Mouse (Mus musculus) T-helper 17 cell (primary cell): ENCODE results near the gene Rptor.

Experiments
- in situ Hi-C, 2 experiments: fragments of 300-600 bp; cut with MboI, MseI; formaldehyde crosslinking; loops; 1 replicate in 1 of 2; 2 replicates in 1 of 2; pipeline ENCODE4 v1.15.1; 2025; ENCODE audit warnings: high pct_unique_total_duplicates in 2 of 2

The Rptor gene

DNA sequence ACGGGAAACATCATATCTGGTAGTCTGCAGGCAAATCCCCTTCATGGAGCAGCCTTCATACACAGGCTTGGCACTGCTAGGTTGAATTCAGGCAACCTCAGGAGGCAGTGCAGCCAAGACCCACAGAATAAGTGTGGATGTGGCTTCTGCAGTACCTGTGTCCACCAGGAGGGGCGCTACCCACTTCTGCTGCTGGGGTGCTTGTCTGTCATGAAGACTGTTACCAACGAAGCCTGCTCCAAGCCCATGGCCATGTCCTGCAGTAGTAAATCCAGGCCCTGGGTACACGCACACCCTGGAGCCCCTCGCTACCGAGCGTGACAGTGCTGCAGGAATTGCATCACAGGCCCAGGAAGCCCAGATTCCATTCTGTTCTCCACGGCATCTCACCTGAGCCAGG, 317.2 kb downstream of the Rptor start:
- in situ Hi-C loops = loop anchor here (5.0 kb wide), 2 partner anchors 72 to 77 kb away; no protein-coding TSS in a partner anchor

DNA sequence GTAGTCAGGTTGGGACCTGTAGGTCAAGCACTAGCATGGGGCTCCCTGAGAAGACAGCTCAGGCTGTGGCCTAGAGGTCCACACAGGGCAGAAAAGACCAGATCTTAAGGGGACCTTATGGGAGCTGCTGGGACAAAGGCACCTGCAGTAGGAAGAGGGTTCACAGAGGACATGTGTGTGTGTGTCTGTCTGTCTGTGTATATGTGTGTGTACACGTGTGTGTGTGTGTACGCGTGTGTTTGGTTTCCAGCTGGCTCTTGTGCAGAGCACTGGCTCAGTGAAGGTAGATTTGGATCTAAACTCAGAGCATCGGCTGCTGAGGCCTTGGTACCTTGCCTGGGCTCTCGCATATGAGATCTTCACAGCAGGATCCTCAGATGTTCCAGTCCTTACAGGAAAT, 318.0 kb downstream of the Rptor start:
- in situ Hi-C loops = no loop called here

GRCm38 (mm10) chr11:119925176-119925575, 322.5 kb downstream of the Rptor start:
- in situ Hi-C loops = no loop called here

- in situ Hi-C loops = no loop called here
Measured at GRCm38 (mm10) chr11:119926762-119927161, 324.1 kb downstream of the Rptor start.

GRCm38 (mm10) chr11:119928023-119928681, 325.4 kb downstream of the Rptor start:
- in situ Hi-C loops = no loop called here

GRCm38 (mm10) chr11:119929603-119930265, 327.0 kb downstream of the Rptor start:
- in situ Hi-C loops = no loop called here

- in situ Hi-C loops = no loop called here
Measured at GRCm38 (mm10) chr11:119931809-119932208, 329.1 kb downstream of the Rptor start.

GRCm38 (mm10) chr11:119933142-119933541, 330.4 kb downstream of the Rptor start:
- in situ Hi-C loops = no loop called here

DNA sequence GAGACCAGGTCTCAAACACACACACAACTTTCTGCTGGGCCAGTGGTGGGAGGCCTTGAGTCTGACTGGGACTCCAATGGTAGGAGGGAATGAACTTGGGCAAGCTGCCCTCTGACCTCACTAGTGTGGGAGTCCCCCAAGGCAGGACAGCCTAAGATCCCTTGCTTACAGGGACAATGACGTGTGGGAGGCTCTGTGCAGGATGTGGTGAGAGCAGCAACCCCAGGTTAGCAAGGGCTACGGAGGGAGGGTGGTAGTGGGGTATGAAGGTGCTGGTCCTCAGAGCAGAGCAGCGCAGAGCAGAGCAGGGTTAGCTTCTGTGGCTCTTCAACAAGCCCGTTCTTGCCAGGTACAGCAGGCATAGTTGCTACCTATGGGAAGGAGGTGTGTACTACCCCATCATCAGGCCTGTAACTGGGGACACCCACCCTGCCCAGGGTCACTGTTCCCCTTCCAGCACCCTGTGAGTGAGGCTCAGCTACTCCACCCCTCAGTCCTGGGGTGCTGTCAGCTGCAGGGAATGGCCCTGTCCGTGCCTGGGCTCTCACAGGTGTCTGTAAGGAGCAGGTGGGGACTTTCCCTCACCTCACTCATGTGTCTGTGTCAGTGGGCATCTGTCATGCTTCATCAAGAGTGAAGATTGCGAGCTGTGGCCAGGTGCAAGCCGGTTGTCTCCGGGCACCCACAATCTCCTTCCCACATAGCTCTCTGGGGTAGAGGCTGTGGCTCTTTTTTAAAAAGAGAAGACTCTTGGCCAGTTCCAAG, 331.3 kb downstream of the Rptor start:
- in situ Hi-C loops = no loop called here

DNA sequence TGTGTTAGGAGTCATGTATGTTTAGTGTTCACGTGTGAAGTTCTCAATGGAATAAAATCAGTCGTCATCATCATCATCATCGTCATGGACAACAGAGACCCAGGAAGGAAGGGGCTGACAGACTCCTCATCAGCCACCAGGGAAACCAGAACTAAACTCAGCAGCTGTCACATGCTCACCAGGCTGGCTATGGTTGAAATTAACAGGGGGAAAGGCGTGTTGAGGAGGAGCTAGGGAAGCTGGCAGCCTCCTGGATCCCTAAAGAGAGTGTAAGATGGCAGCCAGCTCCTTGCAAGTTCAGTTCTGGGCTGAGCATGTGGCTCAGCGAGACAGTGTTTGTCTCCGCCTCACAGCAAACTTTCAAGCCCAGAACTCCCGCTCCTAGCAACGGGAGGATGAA, 332.1 kb downstream of the Rptor start:
- in situ Hi-C loops = no loop called here

DNA sequence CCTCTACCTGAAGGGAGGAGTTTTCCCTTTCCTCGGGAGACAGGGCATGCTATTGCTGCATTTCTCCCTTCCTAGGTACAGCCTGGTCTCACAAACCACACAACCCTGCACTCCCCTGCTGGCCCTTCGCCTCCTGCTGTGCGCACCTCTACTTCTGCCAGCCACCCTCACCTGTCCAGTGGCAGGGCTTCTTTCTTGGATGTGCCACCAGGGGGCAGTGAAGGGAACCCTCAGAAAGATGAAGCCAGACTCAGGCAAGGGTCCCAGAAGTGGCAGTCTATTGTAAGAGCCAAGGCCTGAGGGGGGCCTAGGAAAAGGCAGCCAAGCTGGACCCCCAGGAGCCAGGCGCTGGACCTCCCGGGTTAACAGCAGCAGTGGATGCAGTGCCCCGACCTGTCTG, 332.8 kb downstream of the Rptor start:
- in situ Hi-C loops = no loop called here

DNA sequence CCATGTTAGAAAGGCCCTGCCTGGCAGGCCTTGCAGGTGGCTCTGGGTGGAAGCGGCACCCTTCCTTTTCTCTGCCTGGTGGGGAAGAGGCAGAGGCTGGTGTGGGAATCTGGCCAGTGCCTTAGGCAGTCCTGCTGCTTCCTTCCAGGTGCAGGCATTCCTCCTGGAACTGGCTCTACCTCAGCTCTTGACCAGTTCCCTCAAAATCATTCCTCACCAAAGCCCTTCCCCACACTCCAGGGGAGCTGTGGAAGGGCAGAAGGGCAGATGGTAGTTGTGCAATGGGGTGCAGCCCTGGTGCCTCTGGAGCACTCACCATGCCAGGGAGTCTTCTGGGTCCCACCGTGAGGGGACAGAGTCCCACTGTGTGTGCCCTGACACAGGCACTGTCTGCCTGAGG, 333.8 kb downstream of the Rptor start:
- in situ Hi-C loops = no loop called here

DNA sequence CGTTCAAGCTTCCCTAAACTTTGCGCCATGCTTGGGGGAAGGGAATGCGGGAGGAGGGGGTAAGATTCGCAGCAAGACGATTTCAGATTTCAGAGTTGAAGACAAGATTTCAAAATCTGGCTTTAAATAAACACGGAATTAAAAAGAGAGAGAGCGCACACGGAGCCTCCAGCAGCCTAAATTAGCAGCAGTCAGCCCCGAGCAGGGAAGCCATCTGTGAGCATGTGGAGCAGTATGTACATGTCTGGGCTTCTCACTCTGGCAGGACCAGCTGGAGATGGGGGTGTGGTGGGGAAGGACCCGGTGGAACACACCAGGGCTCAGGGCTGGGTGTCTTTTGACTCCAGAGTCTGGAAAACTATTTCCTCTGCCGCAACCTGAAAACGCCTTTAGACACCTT, 334.5 kb downstream of the Rptor start:
- in situ Hi-C loops = no loop called here

GRCm38 (mm10) chr11:119937772-119938502, 335.2 kb downstream of the Rptor start:
- in situ Hi-C loops = no loop called here

DNA sequence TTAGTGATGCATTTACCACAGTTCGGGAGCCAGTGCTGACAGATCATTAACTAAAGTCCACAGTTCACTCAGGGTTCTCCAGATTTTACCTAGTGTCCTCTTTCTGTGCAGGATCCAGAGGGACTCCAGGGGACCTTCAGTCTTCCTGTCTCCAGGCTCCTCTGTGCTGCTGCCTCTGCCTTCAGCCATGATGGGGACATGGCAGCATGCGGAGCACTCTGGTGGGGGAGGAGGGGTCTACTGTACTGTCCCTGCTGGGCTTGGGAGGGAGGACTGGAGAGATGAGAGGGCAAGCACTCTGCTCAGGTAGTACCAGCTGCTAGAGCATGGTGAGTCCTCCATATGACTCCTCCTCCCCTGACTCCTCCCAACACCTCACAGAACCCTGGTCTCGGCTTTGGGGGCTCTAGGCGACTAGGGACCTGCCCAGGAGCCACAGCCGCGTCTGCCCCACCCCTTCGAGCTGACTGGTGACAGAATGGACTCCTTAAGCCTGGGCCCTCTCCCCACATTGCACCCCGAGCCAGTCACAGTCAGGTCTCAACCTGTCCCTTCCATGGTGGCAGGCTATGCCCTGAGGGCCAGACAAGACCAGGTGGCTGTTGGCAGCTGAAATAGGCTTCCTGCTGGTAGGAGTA, 336.5 kb downstream of the Rptor start:
- in situ Hi-C loops = no loop called here

- in situ Hi-C loops = no loop called here
Measured at GRCm38 (mm10) chr11:119939711-119940106, 337.0 kb downstream of the Rptor start.

- in situ Hi-C loops = no loop called here
Measured at GRCm38 (mm10) chr11:119940142-119940541, 337.4 kb downstream of the Rptor start.

DNA sequence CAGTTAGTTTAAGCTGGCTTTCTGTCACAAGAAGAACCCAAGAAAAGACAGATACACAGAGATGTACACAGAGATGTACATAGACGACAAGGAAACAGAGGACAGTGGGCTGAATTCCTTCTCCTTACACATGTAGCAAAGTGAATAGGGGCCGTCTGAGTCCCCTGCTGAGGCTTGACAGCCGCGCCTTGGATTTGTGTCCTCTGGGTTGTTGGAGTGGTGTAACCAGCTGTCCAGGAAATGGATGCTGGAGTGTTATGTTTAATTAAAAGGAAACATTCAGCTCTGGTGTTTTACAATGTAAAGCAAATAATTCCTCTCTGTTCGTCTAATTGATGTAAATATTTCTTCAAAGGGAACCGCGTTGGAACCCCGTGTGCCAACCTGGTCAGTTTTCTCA, 339.1 kb downstream of the Rptor start:
- in situ Hi-C loops = no loop called here

DNA sequence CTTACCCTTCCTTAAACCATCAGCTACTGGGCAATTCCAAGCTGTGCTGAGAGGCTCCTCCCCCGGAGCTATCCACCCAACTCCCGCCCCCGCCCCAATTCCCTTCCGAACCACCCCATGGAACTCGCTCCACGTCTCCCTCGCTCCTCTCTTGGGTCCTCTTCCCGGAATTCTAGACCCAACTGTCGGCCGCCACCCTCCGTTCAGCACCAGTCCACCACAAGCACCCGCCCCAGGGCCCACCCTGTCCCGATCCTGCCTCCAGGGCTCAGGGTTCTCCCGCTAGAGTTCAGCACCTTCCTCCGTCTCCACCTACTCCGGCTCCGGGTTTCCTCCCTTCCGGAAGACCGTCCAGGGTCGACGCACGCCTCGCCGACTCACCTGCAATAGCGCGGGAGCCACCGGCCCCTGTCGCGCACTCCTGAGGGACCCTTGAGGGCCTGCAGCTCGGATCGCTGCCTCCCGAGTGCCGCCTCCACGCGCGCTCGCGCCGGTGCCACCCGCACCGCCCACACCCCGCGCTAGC, 339.6 kb downstream of the Rptor start:
- in situ Hi-C loops = no loop called here

DNA sequence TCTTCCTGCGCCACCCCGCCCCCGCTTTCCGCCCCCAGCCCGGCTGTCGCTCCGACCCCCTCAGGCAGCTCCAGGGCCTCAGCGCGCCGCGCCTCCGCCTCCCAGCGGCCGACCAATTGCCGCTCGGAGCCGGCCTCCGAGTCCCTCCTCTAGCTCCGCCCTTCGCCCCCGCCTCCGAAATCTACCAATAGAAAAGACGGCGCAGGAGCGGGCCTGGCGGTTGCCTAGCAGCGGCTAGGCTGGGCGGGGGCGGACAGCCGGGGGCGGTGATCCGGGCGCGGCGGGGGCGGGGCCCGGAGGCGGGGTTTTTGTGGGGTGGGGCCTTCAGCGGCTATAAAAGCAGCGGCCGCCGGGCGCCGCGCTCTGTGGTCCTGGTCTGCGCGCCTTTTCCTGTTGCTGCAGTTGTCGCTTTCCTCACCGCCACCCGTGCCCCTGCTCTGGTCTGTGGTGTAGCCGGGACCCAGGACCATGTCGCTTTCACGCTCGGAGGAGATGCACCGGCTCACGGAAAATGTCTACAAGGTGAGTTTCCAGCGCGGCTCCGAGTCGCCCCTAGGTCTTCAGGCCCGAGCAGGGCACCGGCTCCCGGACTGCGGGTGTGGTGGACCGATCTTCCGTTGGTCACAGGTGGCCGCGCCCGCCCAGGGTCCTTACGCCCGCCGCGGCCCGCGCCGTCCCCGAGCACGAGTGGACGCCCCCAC, 340.2 kb downstream of the Rptor start, which contains the start of gene Baiap2:
Baiap2 (plus strand) TSS at position 37 of the 701 bp plus-strand sequence.
- in situ Hi-C loops = no loop called here
